Mouse (Mus musculus) liver, embryonic 15.5 days (tissue): ENCODE measurements around the gene Cyp2d22. TPM values are rescaled to one million over a fixed set of nuclear protein-coding genes. Genes with fewer than 3 reads are reported as not detected.
"Not testable (repeated sequence)": the region's sequence is repeated elsewhere in the genome, so short reads cannot be mapped to it uniquely, and the experiment has no call there.

Source experiments
- ATAC-seq: fragments of 200-750 bp; cut with Nextera tagmentation; 2 replicates; pipeline ENCODE4 v1.8.0; 2017; ENCODE audit warnings: moderate number of reproducible peaks, mild to moderate bottlenecking, moderate library complexity; ENCODE audit not compliant: insufficient read depth
- H3K27ac ChIP-seq: fragments of 300-500 bp; sonication (generic); replicated peaks from 2 replicates; pipeline ENCODE4 v1.5.1; 2015; ENCODE audit warnings: mild to moderate bottlenecking, inconsistent platforms
- H3K27me3 ChIP-seq: fragments of 300-500 bp; sonication (generic); 2 replicates; pipeline ENCODE4 v1.6.1; 2015; ENCODE audit warnings: mild to moderate bottlenecking, inconsistent platforms
- H3K36me3 ChIP-seq: fragments of 300-500 bp; sonication (generic); replicated peaks from 2 replicates; pipeline ENCODE4 v1.6.1; 2015; ENCODE audit warnings: moderate library complexity, mild to moderate bottlenecking, inconsistent platforms
- H3K4me1 ChIP-seq: fragments of 300-500 bp; sonication (generic); replicated peaks from 2 replicates; pipeline ENCODE4 v1.6.1; 2015; ENCODE audit warnings: inconsistent platforms
- H3K4me2 ChIP-seq: fragments of 300-500 bp; sonication (generic); 2 replicates; pipeline ENCODE4 v1.6.1; 2015; ENCODE audit warnings: moderate library complexity, mild to moderate bottlenecking, inconsistent platforms
- H3K4me3 ChIP-seq: fragments of 300-500 bp; sonication (generic); replicated peaks from 2 replicates; pipeline ENCODE4 v1.5.1; 2015; ENCODE audit warnings: mild to moderate bottlenecking, inconsistent platforms
- H3K9ac ChIP-seq: fragments of 300-500 bp; sonication (generic); 2 replicates; pipeline ENCODE4 v1.6.1; 2015; ENCODE audit warnings: moderate library complexity, mild to moderate bottlenecking, inconsistent platforms
- H3K9me3 ChIP-seq: fragments of 300-500 bp; sonication (generic); replicated peaks from 2 replicates; pipeline ENCODE4 v1.6.1; 2016; ENCODE audit warnings: inconsistent platforms
- WGBS: fragments of 180-500 bp; shearing (Covaris S2); methylation state at CpG from one replicate; pipeline ENCODE4 v1.1.7; 2015; ENCODE audit warnings: mixed read lengths; ENCODE audit not compliant: insufficient replicate concordance; 5-methylcytosine and 5-hydroxymethylcytosine counted together
- polyA plus RNA-seq: library from polyadenylated mRNA; unstranded; fragments of >200 nt; fragmentation: Nextera tagmentation; extraction: Ambion mirVana; gene quantifications from 2 replicates; pipeline ENCODE4 v1.2.1, GENCODE M21; 2015

The Cyp2d22 gene
- polyA plus RNA-seq, 1 experiment from 2014 or later = 19.1 TPM

- WGBS = 71% methylated on average over 9 of the region's 9 CpGs
- H3K36me3 ChIP-seq = no peaks in the 10 kb centered on the region
- ATAC-seq = no peak
- no peaks in the 10 kb centered on the region for H3K9me3 ChIP-seq
- no peak overlapping the region for H3K27ac ChIP-seq
- no peak overlapping the region for H3K9ac ChIP-seq
- H3K4me2 ChIP-seq = no peak overlapping the region
- peaks cover 9% of the 10 kb centered on the region for H3K27me3 ChIP-seq
- H3K4me1 ChIP-seq = peaks cover 16% of the 10 kb centered on the region
- no peak overlapping the region for H3K4me3 ChIP-seq
Measured at GRCm38 (mm10) chr15:82375855-82376254, 4.2 kb downstream of the Cyp2d22 start.

- Histone ChIP-seq H3K9me3 (no peaks in the 10 kb centered on the region), H3K27me3 (peaks cover 2% of the 10 kb centered on the region; the same call in 1 of the 2 replicates), H3K9ac (no peak overlapping the region), H3K4me2 (no peak overlapping the region), H3K4me1 (peaks cover 8% of the 10 kb centered on the region), H3K27ac (no peak overlapping the region), H3K4me3 (no peak overlapping the region), H3K36me3 (no peaks in the 10 kb centered on the region)
- ATAC-seq = no peak
- WGBS = 81% methylated on average over 5 of the region's 5 CpGs
Measured at GRCm38 (mm10) chr15:82374437-82374836, 5.6 kb downstream of the Cyp2d22 start.

GRCm38 (mm10) chr15:82372991-82373390, 7.1 kb downstream of the Cyp2d22 start:
- Histone ChIP-seq H3K36me3 (no peaks in the 10 kb centered on the region), H3K27ac (no peak overlapping the region), H3K4me2 (no peak overlapping the region), H3K27me3 (no peaks in the 10 kb centered on the region), H3K4me1 (peaks cover 7% of the 10 kb centered on the region), H3K9me3 (no peaks in the 10 kb centered on the region), H3K4me3 (no peak overlapping the region), H3K9ac (no peak overlapping the region)
- WGBS = 65% methylated on average over 5 of the region's 5 CpGs
- ATAC-seq = no peak

- 66% methylated on average over 6 of the region's 6 CpGs for WGBS
Measured at GRCm38 (mm10) chr15:82372446-82372845, 7.6 kb downstream of the Cyp2d22 start.

GRCm38 (mm10) chr15:82368851-82369250, 11.2 kb downstream of the Cyp2d22 start:
- 74% methylated on average over 1 of the region's 1 CpGs for WGBS
- Histone ChIP-seq H3K27ac (no peak overlapping the region), H3K9me3 (no peaks in the 10 kb centered on the region), H3K9ac (no peak overlapping the region), H3K4me1 (no peaks in the 10 kb centered on the region), H3K27me3 (no peaks in the 10 kb centered on the region), H3K4me2 (no peak overlapping the region), H3K36me3 (no peaks in the 10 kb centered on the region), H3K4me3 (no peak overlapping the region)
- no peak for ATAC-seq

More at GRCm38 (mm10) chr15:82372446-82372845, 7.6 kb downstream of the Cyp2d22 start:
- Histone ChIP-seq H3K4me1 (peaks cover 7% of the 10 kb centered on the region), H3K27me3 (no peaks in the 10 kb centered on the region), H3K4me3 (no peak overlapping the region), H3K4me2 (no peak overlapping the region), H3K9ac (no peak overlapping the region), H3K27ac (no peak overlapping the region), H3K36me3 (no peaks in the 10 kb centered on the region), H3K9me3 (no peaks in the 10 kb centered on the region)
- no peak for ATAC-seq

- no peak for ATAC-seq
- H3K4me2 ChIP-seq = no peak overlapping the region
- 57% methylated on average over 4 of the region's 4 CpGs for WGBS
- no peaks in the 10 kb centered on the region for H3K36me3 ChIP-seq
- H3K27me3 ChIP-seq = no peaks in the 10 kb centered on the region
- H3K4me1 ChIP-seq = no peaks in the 10 kb centered on the region
- no peak overlapping the region for H3K4me3 ChIP-seq
- no peak overlapping the region for H3K9ac ChIP-seq
- H3K9me3 ChIP-seq = no peaks in the 10 kb centered on the region
- H3K27ac ChIP-seq = no peak overlapping the region
Measured at GRCm38 (mm10) chr15:82368146-82368545, 11.9 kb downstream of the Cyp2d22 start.

GRCm38 (mm10) chr15:82364561-82364960, 15.5 kb downstream of the Cyp2d22 start:
- ATAC-seq, H3K9ac ChIP-seq, H3K27me3 ChIP-seq, H3K27ac ChIP-seq, H3K9me3 ChIP-seq, H3K36me3 ChIP-seq: not testable (repeated sequence)
- H3K4me3 ChIP-seq = peak overlapping the region; percentile 28; the same call in 1 of the 2 replicates
- H3K4me2 ChIP-seq = peak overlapping the region; percentile 50
- H3K4me1 ChIP-seq = peaks cover 16% of the 10 kb centered on the region
- WGBS = 8% methylated on average over 6 of the region's 9 CpGs

GRCm38 (mm10) chr15:82363801-82364200, 16.3 kb downstream of the Cyp2d22 start:
- not testable (repeated sequence) for H3K4me3 ChIP-seq, ATAC-seq, H3K27ac ChIP-seq, H3K9me3 ChIP-seq, H3K9ac ChIP-seq, H3K27me3 ChIP-seq, H3K36me3 ChIP-seq, H3K4me2 ChIP-seq
- H3K4me1 ChIP-seq = peaks cover 20% of the 10 kb centered on the region
- WGBS = 10% methylated on average over 9 of the region's 12 CpGs

- ATAC-seq = no peak
- no peak overlapping the region for H3K9ac ChIP-seq
- H3K27ac ChIP-seq = no peak overlapping the region
- no peaks in the 10 kb centered on the region for H3K27me3 ChIP-seq
- no peaks in the 10 kb centered on the region for H3K9me3 ChIP-seq
- no peak overlapping the region for H3K4me2 ChIP-seq
- no peak overlapping the region for H3K4me3 ChIP-seq
- peaks cover 25% of the 10 kb centered on the region for H3K4me1 ChIP-seq
- no peaks in the 10 kb centered on the region for H3K36me3 ChIP-seq
- 78% methylated on average over 4 of the region's 4 CpGs for WGBS
Measured at GRCm38 (mm10) chr15:82362234-82362633, 17.8 kb downstream of the Cyp2d22 start.

- Histone ChIP-seq H3K4me2 (no peak overlapping the region), H3K9me3 (no peaks in the 10 kb centered on the region), H3K4me1 (peaks cover 25% of the 10 kb centered on the region), H3K27ac (peak overlapping the region; percentile 70), H3K4me3 (no peak overlapping the region), H3K9ac (no peak overlapping the region), H3K27me3 (no peaks in the 10 kb centered on the region), H3K36me3 (no peaks in the 10 kb centered on the region)
- 70% methylated on average over 11 of the region's 11 CpGs for WGBS
- peak; percentile 77 for ATAC-seq
Measured at GRCm38 (mm10) chr15:82361459-82362018, 18.5 kb downstream of the Cyp2d22 start.

GRCm38 (mm10) chr15:82358431-82359260, 21.4 kb downstream of the Cyp2d22 start:
- Histone ChIP-seq H3K9me3 (no peaks in the 10 kb centered on the region), H3K27me3 (no peaks in the 10 kb centered on the region), H3K9ac (no peak overlapping the region), H3K27ac (peak overlapping the region; percentile 29; the same call in 1 of the 2 replicates), H3K4me1 (peaks cover 42% of the 10 kb centered on the region), H3K4me2 (no peak overlapping the region; the same call in 1 of the 2 replicates), H3K4me3 (no peak overlapping the region), H3K36me3 (no peaks in the 10 kb centered on the region)
- 59% methylated on average over 22 of the region's 22 CpGs for WGBS
- no peak for ATAC-seq
